Mouse (Mus musculus) effector memory CD4-positive, alpha-beta T cell, adult 5 months (primary cell): ENCODE data around the gene Brwd1. TPM values are rescaled to one million over a fixed set of nuclear protein-coding genes. Genes with fewer than 3 reads are reported as not detected.

Source experiments
- polyA plus RNA-seq: library from polyadenylated mRNA; unstranded; fragments of 100-300 nt; shearing (Covaris generic); gene quantifications from one replicate; pipeline ENCODE4 v1.2.1, GENCODE M21; 2017

The Brwd1 gene
- polyA plus RNA-seq, result 71.4 TPM

DNA sequence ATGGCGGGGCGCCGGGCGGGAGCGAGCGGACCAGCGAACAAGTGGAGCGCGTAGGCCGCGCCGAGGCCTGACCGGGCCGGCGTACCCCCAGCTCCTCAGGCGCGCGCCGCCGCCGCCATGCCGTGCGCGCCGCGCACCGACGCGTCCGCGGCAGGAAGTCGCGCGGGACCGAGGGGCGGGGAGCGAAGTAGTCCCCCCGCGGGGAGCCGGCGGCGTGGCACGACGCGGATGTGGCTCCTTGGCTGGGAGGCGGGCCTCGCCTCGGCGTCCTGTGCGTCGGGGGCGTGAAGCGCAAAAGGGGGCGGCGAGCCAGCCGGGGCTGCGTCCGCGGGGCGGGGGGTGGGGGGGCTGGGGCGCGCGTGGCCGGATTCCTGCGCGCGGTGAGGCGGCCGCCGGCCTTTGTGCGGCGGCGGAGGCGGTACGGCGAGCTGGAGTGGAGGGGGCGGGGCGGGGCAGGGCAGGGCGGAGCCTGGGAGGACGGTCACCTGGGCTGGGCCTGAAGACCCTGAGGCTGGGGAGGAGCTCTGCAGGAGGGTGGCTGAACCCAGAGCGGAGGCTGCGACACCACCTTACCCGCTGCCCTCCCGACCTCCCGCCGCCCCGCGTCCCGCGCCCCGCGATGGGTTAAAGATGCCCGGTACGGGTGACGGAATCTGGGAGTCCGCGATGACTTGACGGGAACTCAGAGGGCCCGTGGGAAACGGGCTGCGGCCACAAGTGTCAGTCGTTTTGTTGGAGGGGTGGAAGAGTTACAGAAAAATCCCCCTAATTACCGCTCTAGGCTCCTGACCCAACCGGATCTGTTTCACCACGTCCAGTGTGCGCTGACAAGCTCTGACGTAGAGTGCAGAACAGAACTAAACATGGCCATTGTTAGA is at the start of gene Brwd1:
Gene Brwd1, minus strand, starts transcription at position 226 of the 878 bp plus-strand sequence.

GRCm38 (mm10) chr16:96127657-96128344 is 45.5 kb upstream of the Brwd1 start, which contains the start of gene Hmgn1:
Gene Hmgn1, minus strand, starts transcription at chr16:96127729.

GRCm38 (mm10) chr16:95990462-95991121 is 91.7 kb downstream of the Brwd1 start, which contains the start of gene Psmg1:
Gene Psmg1, minus strand, starts transcription at chr16:95990960.

Other genes starting within 250 kb of the Brwd1 start
- 27.5 TPM for gene Psmg1, start 91.6 kb downstream of the Brwd1 start, polyA plus RNA-seq
- gene Hmgn1, start 45.2 kb upstream of the Brwd1 start, polyA plus RNA-seq, result 91.2 TPM
- 10.0 TPM for gene Wrb, start 62.9 kb upstream of the Brwd1 start, polyA plus RNA-seq
- not detected for gene Lca5l, start 109.7 kb upstream of the Brwd1 start, polyA plus RNA-seq
- gene Sh3bgr, start 117.9 kb upstream of the Brwd1 start, polyA plus RNA-seq, result not detected
- 3.1 TPM for gene B3galt5, start 153.3 kb upstream of the Brwd1 start, polyA plus RNA-seq